ENCODE assay signal across 18 mouse cellular contexts in genomic region chr1:123923907-123924306, GRCm38 (mm10).
DNase-seq lines count a peak whose midpoint lies in the region; ATAC-seq and TF ChIP-seq lines count a peak whose summit lies in the region.
"Had no signal": no experiment of that assay in that cellular context is flagged by ENCODE, and none has a peak within 500 bp of the region (broad histone marks: within the 10 kb centered on the region; RNA-seq: fewer than 3 reads in every experiment).

No protein-coding gene starts in this region.

- H3K27ac ChIP-seq in cortical plate, adult 2 months (ENCODE audit: insufficient read depth, low read length) = peak overlapping the region; percentile 35; the same call in 1 of the 2 replicates
- H3K27ac ChIP-seq: embryonic facial prominence, embryonic 10.5 days; embryonic facial prominence, embryonic 12.5 days; forebrain, embryonic 13.5 days had no signal

- DNase-seq in frontal cortex, postnatal 36 days (ENCODE audit: low spot score in 2 of 2) = no peak
- peak; percentile 41 for DNase-seq in brain, adult 2 months (ENCODE audit: low read depth, low spot score)
- no peak for DNase-seq in spleen, postnatal 10 days (ENCODE audit: low spot score in 2 of 2)
- no peak for DNase-seq in lung, postnatal 36 days
- DNase-seq: adrenal gland, adult 2 months; adrenal gland, postnatal 10 days; adrenal gland, postnatal 25 days; cerebellum, adult 11-12 months; cerebellum, adult 8-10 months; cerebellum, adult 9-11 months; cerebellum, postnatal 14 days; cerebellum, postnatal 36 days had no signal

- no peak for TF ChIP-seq POLR2A in cortical plate, adult 2 months (IDR thresholded peaks at IDR 0.05; ENCODE audit: extremely low read depth, insufficient read depth, low read length)

- H3K4me3 ChIP-seq in cortical plate, adult 2 months (ENCODE audit: insufficient read depth, low read length) = no peak overlapping the region
- H3K4me3 ChIP-seq: embryonic facial prominence, embryonic 10.5 days; embryonic facial prominence, embryonic 12.5 days; forebrain, embryonic 13.5 days had no signal

- TF ChIP-seq CTCF in cortical plate, adult 2 months (IDR thresholded peaks at IDR 0.05; ENCODE audit: extremely low read depth, insufficient read depth, low read length) = no peak

- peaks cover 4% of the 10 kb centered on the region; the same call in 1 of the 2 replicates for H3K4me1 ChIP-seq in cortical plate, adult 2 months (ENCODE audit: control insufficient read depth, insufficient read depth, low read length)
- H3K4me1 ChIP-seq: embryonic facial prominence, embryonic 10.5 days; embryonic facial prominence, embryonic 12.5 days; forebrain, embryonic 13.5 days had no signal

- peak; percentile 85 for ATAC-seq in frontal cortex, adult (ENCODE audit: low TSS enrichment)
- ATAC-seq: forebrain, embryonic 13.5 days; forebrain, embryonic 16.5 days had no signal
